Mouse (Mus musculus): ENCODE data around the gene Dcpp3.
"Not testable (repeated sequence)": the region's sequence is repeated elsewhere in the genome, so short reads cannot be mapped to it uniquely, and the experiment has no call there.

The Dcpp3 gene

GRCm38 (mm10) chr17:23917158-23917557 is at the start of gene Dcpp3:
Gene Dcpp3 (plus strand): TSS chr17:23917458.
- DNase-seq (ENCODE audit: low read depth in 1 of 2, low spot score in 2 of 2): not testable (repeated sequence)

- DNase-seq (ENCODE audit: low read depth in 1 of 2, low spot score in 2 of 2): no peak
Measured at GRCm38 (mm10) chr17:23867756-23868155, 49.5 kb upstream of the Dcpp3 start, which contains the start of gene Prss21. Gene Prss21 (plus strand): TSS chr17:23868056.

- DNase-seq (ENCODE audit: low read depth in 1 of 2, low spot score in 2 of 2): peak; percentile 22 to 56
Measured at GRCm38 (mm10) chr17:23868513-23868912, 48.7 kb upstream of the Dcpp3 start.

- DNase-seq (ENCODE audit: low read depth in 1 of 2, low spot score in 2 of 2): no peak
Measured at GRCm38 (mm10) chr17:23873884-23874856, 43.1 kb upstream of the Dcpp3 start.

- DNase-seq (ENCODE audit: low read depth in 1 of 2, low spot score in 2 of 2): no peak
Measured at GRCm38 (mm10) chr17:23876741-23877140, 40.5 kb upstream of the Dcpp3 start.

GRCm38 (mm10) chr17:23877166-23877565 is 40.1 kb upstream of the Dcpp3 start:
- DNase-seq (ENCODE audit: low read depth in 1 of 2, low spot score in 2 of 2): no peak

- not testable (repeated sequence) for DNase-seq (ENCODE audit: low read depth in 1 of 2, low spot score in 2 of 2)
Measured at GRCm38 (mm10) chr17:23880576-23880975, 36.7 kb upstream of the Dcpp3 start, which contains the start of the genes Dcpp1 and Dcpp2. Gene Dcpp1 (plus strand): TSS chr17:23880876. Gene Dcpp2 (plus strand): TSS chr17:23880880.

GRCm38 (mm10) chr17:23924531-23925007 is 7.3 kb downstream of the Dcpp3 start:
- peak; percentile 75 to 80 for DNase-seq (ENCODE audit: low read depth in 1 of 2, low spot score in 2 of 2)

- DNase-seq (ENCODE audit: low read depth in 1 of 2, low spot score in 2 of 2): peak in 1 of 2 experiments; percentile 6
Measured at GRCm38 (mm10) chr17:23925090-23925493, 7.8 kb downstream of the Dcpp3 start.

GRCm38 (mm10) chr17:23931157-23931556 is 13.9 kb downstream of the Dcpp3 start:
- DNase-seq (ENCODE audit: low read depth in 1 of 2, low spot score in 2 of 2): no peak

GRCm38 (mm10) chr17:23941372-23941771 is 24.1 kb downstream of the Dcpp3 start, which contains the start of gene Sbp:
Gene Sbp (plus strand): TSS chr17:23941672.
- no peak for DNase-seq (ENCODE audit: low read depth in 1 of 2, low spot score in 2 of 2)

GRCm38 (mm10) chr17:23947486-23947885 is 30.2 kb downstream of the Dcpp3 start:
- DNase-seq (ENCODE audit: low read depth in 1 of 2, low spot score in 2 of 2): not testable (repeated sequence)

- no peak for DNase-seq (ENCODE audit: low read depth in 1 of 2, low spot score in 2 of 2)
Measured at GRCm38 (mm10) chr17:23949068-23949467, 31.8 kb downstream of the Dcpp3 start.

- DNase-seq (ENCODE audit: low read depth in 1 of 2, low spot score in 2 of 2): not testable (repeated sequence)
Measured at GRCm38 (mm10) chr17:23950828-23951227, 33.6 kb downstream of the Dcpp3 start.

GRCm38 (mm10) chr17:23955174-23955573 is 37.9 kb downstream of the Dcpp3 start, which contains the start of gene Sbpl:
Gene Sbpl (minus strand): TSS chr17:23955274.
- DNase-seq (ENCODE audit: low read depth in 1 of 2, low spot score in 2 of 2): no peak

- DNase-seq (ENCODE audit: low read depth in 1 of 2, low spot score in 2 of 2): peak; percentile 29 to 73
Measured at GRCm38 (mm10) chr17:23960084-23960738, 43.0 kb downstream of the Dcpp3 start.

- no peak for DNase-seq (ENCODE audit: low read depth in 1 of 2, low spot score in 2 of 2)
Measured at GRCm38 (mm10) chr17:23961573-23962122, 44.4 kb downstream of the Dcpp3 start.

GRCm38 (mm10) chr17:23965805-23966425 is 48.7 kb downstream of the Dcpp3 start:
- DNase-seq (ENCODE audit: low read depth in 1 of 2, low spot score in 2 of 2): no peak

GRCm38 (mm10) chr17:23966658-23967401 is 49.6 kb downstream of the Dcpp3 start:
- DNase-seq (ENCODE audit: low read depth in 1 of 2, low spot score in 2 of 2): peak; percentile 75 to 76

GRCm38 (mm10) chr17:23968780-23969179 is 51.5 kb downstream of the Dcpp3 start:
- no peak for DNase-seq (ENCODE audit: low read depth in 1 of 2, low spot score in 2 of 2)

Measured in monocyte, adult 2 months (primary cell).